Mouse (Mus musculus): Measurements from ENCODE around the gene Abcf3. TPM values are rescaled to one million over a fixed set of nuclear protein-coding genes. Genes with fewer than 3 reads are reported as not detected.

Gene Abcf3
- polyA plus RNA-seq (2012; rRNA removed), result 52.0 and 59.4 TPM in 2 replicates

- DNase-seq (ENCODE audit: low read depth), result peak; percentile 91
Measured at GRCm38 (mm10) chr16:20548096-20548948, at the start of gene Abcf3. Gene Abcf3, plus strand, starts transcription at chr16:20548577.

- peak; percentile 85 for DNase-seq (ENCODE audit: low read depth)
Measured at GRCm38 (mm10) chr16:20498677-20499475, 49.5 kb upstream of the Abcf3 start, which contains the start of gene Eif2b5. Gene Eif2b5, plus strand, starts transcription at chr16:20498817.

- no peak for DNase-seq (ENCODE audit: low read depth)
Measured at GRCm38 (mm10) chr16:20506000-20506399, 42.4 kb upstream of the Abcf3 start.

- no peak for DNase-seq (ENCODE audit: low read depth)
Measured at GRCm38 (mm10) chr16:20509349-20509748, 39.0 kb upstream of the Abcf3 start.

GRCm38 (mm10) chr16:20511277-20511847 is 37.0 kb upstream of the Abcf3 start:
- DNase-seq (ENCODE audit: low read depth), result peak; percentile 55

- DNase-seq (ENCODE audit: low read depth), result no peak
Measured at GRCm38 (mm10) chr16:20516032-20516431, 32.3 kb upstream of the Abcf3 start.

GRCm38 (mm10) chr16:20516726-20517201 is 31.6 kb upstream of the Abcf3 start, which contains the start of gene Dvl3:
Gene Dvl3, plus strand, starts transcription at chr16:20516982.
- no peak for DNase-seq (ENCODE audit: low read depth)

- DNase-seq (ENCODE audit: low read depth), result no peak
Measured at GRCm38 (mm10) chr16:20517216-20517615, 31.2 kb upstream of the Abcf3 start.

- no peak for DNase-seq (ENCODE audit: low read depth)
Measured at GRCm38 (mm10) chr16:20517701-20518374, 30.5 kb upstream of the Abcf3 start.

GRCm38 (mm10) chr16:20523886-20524285 is 24.5 kb upstream of the Abcf3 start:
- no peak for DNase-seq (ENCODE audit: low read depth)

GRCm38 (mm10) chr16:20528779-20529178 is 19.6 kb upstream of the Abcf3 start:
- DNase-seq (ENCODE audit: low read depth), result no peak

GRCm38 (mm10) chr16:20529375-20529774 is 19.0 kb upstream of the Abcf3 start:
- no peak for DNase-seq (ENCODE audit: low read depth)

- no peak for DNase-seq (ENCODE audit: low read depth)
Measured at GRCm38 (mm10) chr16:20530941-20531340, 17.4 kb upstream of the Abcf3 start.

- DNase-seq (ENCODE audit: low read depth), result no peak
Measured at GRCm38 (mm10) chr16:20534617-20535295, 13.6 kb upstream of the Abcf3 start.

GRCm38 (mm10) chr16:20535296-20536080 is 12.9 kb upstream of the Abcf3 start, which contains the start of gene Ap2m1:
Gene Ap2m1, plus strand, starts transcription at chr16:20535478.
- peak; percentile 99 for DNase-seq (ENCODE audit: low read depth)

GRCm38 (mm10) chr16:20536081-20536665 is 12.2 kb upstream of the Abcf3 start:
- no peak for DNase-seq (ENCODE audit: low read depth)

- DNase-seq (ENCODE audit: low read depth), result no peak
Measured at GRCm38 (mm10) chr16:20537071-20537471, 11.3 kb upstream of the Abcf3 start.

GRCm38 (mm10) chr16:20537601-20538320 is 10.6 kb upstream of the Abcf3 start:
- DNase-seq (ENCODE audit: low read depth), result no peak

- no peak for DNase-seq (ENCODE audit: low read depth)
Measured at GRCm38 (mm10) chr16:20539649-20540048, 8.7 kb upstream of the Abcf3 start.
